Mouse (Mus musculus) heart, embryonic 16.5 days (tissue): Measurements from ENCODE around the gene Cacna2d1. TPM values are rescaled to one million over a fixed set of nuclear protein-coding genes. Genes with fewer than 3 reads are reported as not detected.

Experiments
- ATAC-seq: fragments of 200-750 bp; cut with Nextera tagmentation; replicated peaks from 2 replicates; pipeline ENCODE4 v1.8.0; 2017; ENCODE audit warnings: moderate number of reproducible peaks; ENCODE audit not compliant: insufficient read depth, low FRiP score; ENCODE audit errors: extremely low read depth
- H3K27ac ChIP-seq: fragments of 300-500 bp; sonication (generic); 2 replicates; pipeline ENCODE4 v1.5.1; 2014; ENCODE audit warnings: mild to moderate bottlenecking, low read length, control low read depth, moderate library complexity
- H3K27me3 ChIP-seq: fragments of 300-500 bp; sonication (generic); 2 replicates; pipeline ENCODE4 v1.6.1; 2014; ENCODE audit warnings: low read length, mixed read lengths; ENCODE audit not compliant: control insufficient read depth, insufficient read depth
- H3K36me3 ChIP-seq: fragments of 300-500 bp; sonication (generic); 2 replicates; pipeline ENCODE4 v1.6.1; 2014; ENCODE audit not compliant: control insufficient read depth, insufficient read depth
- H3K4me1 ChIP-seq: fragments of 300-500 bp; sonication (generic); 2 replicates; pipeline ENCODE4 v1.6.1; 2014; ENCODE audit warnings: low read length, mixed read lengths; ENCODE audit not compliant: control insufficient read depth, insufficient read depth
- H3K4me2 ChIP-seq: fragments of 300-500 bp; sonication (generic); 2 replicates; pipeline ENCODE4 v1.6.1; 2014; ENCODE audit warnings: low read depth, mild to moderate bottlenecking, control low read depth, low read length
- H3K4me3 ChIP-seq: fragments of 300-500 bp; sonication (generic); 2 replicates; pipeline ENCODE4 v1.5.1; 2014; ENCODE audit warnings: mild to moderate bottlenecking, control low read depth, low read length
- H3K9ac ChIP-seq: fragments of 300-500 bp; sonication (generic); 2 replicates; pipeline ENCODE4 v1.6.1; 2014; ENCODE audit warnings: low read length, control low read depth
- H3K9me3 ChIP-seq: fragments of 300-500 bp; sonication (generic); replicated peaks from 2 replicates; pipeline ENCODE4 v1.6.1; 2016; ENCODE audit warnings: low read length; ENCODE audit not compliant: control insufficient read depth
- WGBS: fragments of 180-500 bp; shearing (Covaris S2); extraction: QIAGEN DNeasy Blood & Tissue Kit; methylation state at CpG from one replicate; pipeline ENCODE4 v1.1.7; 2014; 5-methylcytosine and 5-hydroxymethylcytosine counted together
- polyA plus RNA-seq: library from polyadenylated mRNA; unstranded; fragments of >200 nt; fragmentation: Nextera tagmentation; extraction: Ambion mirVana; gene quantifications from 2 replicates; pipeline ENCODE4 v1.2.1, GENCODE M21; 2015

The Cacna2d1 gene
- polyA plus RNA-seq, 1 experiment from 2014 or later = 14.9 TPM

- H3K4me2 ChIP-seq = no peak overlapping the region
- H3K27ac ChIP-seq = no peak overlapping the region
- no peak overlapping the region for H3K4me3 ChIP-seq
- H3K9ac ChIP-seq = no peak overlapping the region
- no peaks in the 10 kb centered on the region; the same call in 1 of the 2 replicates for H3K9me3 ChIP-seq
- H3K27me3 ChIP-seq = no peaks in the 10 kb centered on the region
- no peaks in the 10 kb centered on the region for H3K36me3 ChIP-seq
- ATAC-seq = no peak
- WGBS = 73% methylated on average over 4 of the region's 4 CpGs
- no peaks in the 10 kb centered on the region for H3K4me1 ChIP-seq
These were observed 90.3 kb downstream of the Cacna2d1 start for GRCm38 (mm10) chr5:16024626-16025417.

- H3K27me3 ChIP-seq = no peaks in the 10 kb centered on the region
- H3K9ac ChIP-seq = no peak overlapping the region
- H3K4me1 ChIP-seq = no peaks in the 10 kb centered on the region
- no peaks in the 10 kb centered on the region for H3K9me3 ChIP-seq
- no peaks in the 10 kb centered on the region for H3K36me3 ChIP-seq
- H3K4me3 ChIP-seq = no peak overlapping the region
- WGBS = 82% methylated on average over 6 of the region's 6 CpGs
- no peak for ATAC-seq
- no peak overlapping the region for H3K27ac ChIP-seq
- no peak overlapping the region for H3K4me2 ChIP-seq
These were observed 94.4 kb downstream of the Cacna2d1 start for GRCm38 (mm10) chr5:16028881-16029280.

- no peaks in the 10 kb centered on the region for H3K9me3 ChIP-seq
- no peaks in the 10 kb centered on the region for H3K4me1 ChIP-seq
- no peak overlapping the region for H3K4me3 ChIP-seq
- H3K4me2 ChIP-seq = no peak overlapping the region
- WGBS = 86% methylated on average over 5 of the region's 5 CpGs
- no peaks in the 10 kb centered on the region for H3K36me3 ChIP-seq
- no peak overlapping the region for H3K9ac ChIP-seq
- H3K27ac ChIP-seq = no peak overlapping the region
- ATAC-seq = no peak
- no peaks in the 10 kb centered on the region for H3K27me3 ChIP-seq
These were observed 95.0 kb downstream of the Cacna2d1 start for GRCm38 (mm10) chr5:16029481-16029880.

GRCm38 (mm10) chr5:16033569-16033968, 99.1 kb downstream of the Cacna2d1 start:
- Histone ChIP-seq H3K4me2 (no peak overlapping the region), H3K27me3 (no peaks in the 10 kb centered on the region), H3K4me1 (no peaks in the 10 kb centered on the region), H3K36me3 (no peaks in the 10 kb centered on the region), H3K9me3 (no peaks in the 10 kb centered on the region), H3K4me3 (no peak overlapping the region), H3K27ac (no peak overlapping the region), H3K9ac (no peak overlapping the region)
- no peak for ATAC-seq
- 85% methylated on average over 1 of the region's 1 CpGs for WGBS

- no peak for ATAC-seq
- WGBS = 77% methylated on average over 1 of the region's 1 CpGs
These were observed 100.8 kb downstream of the Cacna2d1 start for GRCm38 (mm10) chr5:16035259-16035658.

GRCm38 (mm10) chr5:16045147-16045878, 110.8 kb downstream of the Cacna2d1 start:
- Histone ChIP-seq H3K36me3 (no peaks in the 10 kb centered on the region), H3K4me3 (no peak overlapping the region), H3K4me1 (0 out of 2 replicates have a peak, but pooled peaks cover 2% of the 10 kb centered on the region), H3K4me2 (no peak overlapping the region), H3K9ac (no peak overlapping the region), H3K9me3 (no peaks in the 10 kb centered on the region), H3K27ac (no peak overlapping the region), H3K27me3 (no peaks in the 10 kb centered on the region)
- 78% methylated on average over 6 of the region's 6 CpGs for WGBS
- no peak for ATAC-seq

More at GRCm38 (mm10) chr5:16035259-16035658, 100.8 kb downstream of the Cacna2d1 start:
- Histone ChIP-seq H3K36me3 (no peaks in the 10 kb centered on the region), H3K9ac (no peak overlapping the region), H3K27me3 (no peaks in the 10 kb centered on the region), H3K9me3 (no peaks in the 10 kb centered on the region), H3K4me3 (no peak overlapping the region), H3K4me1 (no peaks in the 10 kb centered on the region), H3K27ac (no peak overlapping the region), H3K4me2 (no peak overlapping the region)

GRCm38 (mm10) chr5:16047452-16048191, 113.1 kb downstream of the Cacna2d1 start:
- Histone ChIP-seq H3K4me1 (0 out of 2 replicates have a peak, but pooled peaks cover 2% of the 10 kb centered on the region), H3K36me3 (no peaks in the 10 kb centered on the region), H3K9ac (no peak overlapping the region), H3K4me2 (peak overlapping the region; percentile 12; the same call in 1 of the 2 replicates), H3K27ac (peak overlapping the region; percentile 51), H3K27me3 (no peaks in the 10 kb centered on the region), H3K4me3 (no peak overlapping the region), H3K9me3 (no peaks in the 10 kb centered on the region)
- 53% methylated on average over 10 of the region's 10 CpGs for WGBS
- no peak for ATAC-seq

GRCm38 (mm10) chr5:16056795-16057194, 122.3 kb downstream of the Cacna2d1 start:
- WGBS = 59% methylated on average over 2 of the region's 2 CpGs
- Histone ChIP-seq H3K36me3 (no peaks in the 10 kb centered on the region), H3K9ac (no peak overlapping the region), H3K9me3 (no peaks in the 10 kb centered on the region), H3K27me3 (no peaks in the 10 kb centered on the region), H3K4me2 (no peak overlapping the region), H3K4me1 (no peaks in the 10 kb centered on the region), H3K27ac (no peak overlapping the region), H3K4me3 (no peak overlapping the region)
- no peak for ATAC-seq
